Mouse (Mus musculus): ENCODE measurements around the gene Nrip2.

DNA sequence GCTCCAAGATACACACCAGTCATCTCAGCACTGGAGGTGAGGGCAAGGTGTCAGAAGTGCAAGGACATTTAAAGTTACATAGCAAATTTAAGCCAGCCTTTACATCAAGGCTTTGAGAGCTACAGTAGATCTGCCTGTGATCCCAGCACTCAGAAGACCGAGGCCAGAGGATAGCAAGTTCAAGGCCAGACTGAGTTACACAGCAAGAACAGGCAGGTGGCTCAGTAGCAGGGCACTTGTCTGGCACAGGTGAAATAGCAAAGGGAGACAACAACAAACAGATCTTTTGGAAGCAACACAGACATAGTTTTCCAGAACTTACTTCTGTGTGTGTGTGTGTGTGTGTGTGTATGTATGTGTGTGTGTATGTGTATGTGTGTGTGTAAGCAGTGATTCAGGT, 19.0 kb downstream of the Nrip2 start:
- TF ChIP-seq POLR2A (IDR thresholded peaks at IDR 0.05; ENCODE audit: borderline replicate concordance, control insufficient read depth, low read depth, low read length) (no peak), CTCF (IDR thresholded peaks at IDR 0.05; ENCODE audit: control insufficient read depth, insufficient read depth, low read length) (no peak)
